Mouse (Mus musculus) thymus, adult 18-20 months (tissue): ENCODE results near the gene Ctu2.

ENCODE experiments used
- DNase-seq, 2 experiments: peaks; one replicate each; pipeline ENCODE4 v3.0.0; 2022; ENCODE audit warnings: mixed read lengths in 2 of 2

Gene Ctu2

DNA sequence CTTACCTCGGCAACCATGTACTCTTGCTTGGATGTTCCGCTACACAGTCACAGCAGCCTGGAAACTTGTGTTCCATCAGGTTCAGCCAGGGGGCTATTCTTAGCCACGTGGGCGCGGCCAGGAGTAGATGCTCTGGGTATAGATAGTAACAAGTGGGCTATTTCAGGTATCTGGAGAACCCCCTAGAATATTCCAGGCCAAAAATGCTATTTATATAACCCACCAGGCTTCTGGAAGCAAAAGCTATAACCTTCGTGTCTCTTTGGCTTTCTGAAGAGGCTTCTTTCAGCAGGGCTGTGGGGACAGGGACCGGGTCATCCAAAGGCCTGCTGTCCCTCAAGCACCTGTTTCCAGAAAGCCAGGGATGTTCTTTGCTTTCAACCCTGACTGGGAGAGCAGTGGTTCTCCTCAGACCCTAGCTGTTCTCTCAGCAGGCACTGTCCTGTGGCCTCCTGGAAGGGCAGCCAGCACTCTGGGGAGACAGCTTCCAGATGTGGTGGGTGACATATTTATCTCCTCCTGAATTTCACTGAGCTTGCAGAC lies 24.7 kb upstream of the Ctu2 start:
- DNase-seq, result no peak

DNA sequence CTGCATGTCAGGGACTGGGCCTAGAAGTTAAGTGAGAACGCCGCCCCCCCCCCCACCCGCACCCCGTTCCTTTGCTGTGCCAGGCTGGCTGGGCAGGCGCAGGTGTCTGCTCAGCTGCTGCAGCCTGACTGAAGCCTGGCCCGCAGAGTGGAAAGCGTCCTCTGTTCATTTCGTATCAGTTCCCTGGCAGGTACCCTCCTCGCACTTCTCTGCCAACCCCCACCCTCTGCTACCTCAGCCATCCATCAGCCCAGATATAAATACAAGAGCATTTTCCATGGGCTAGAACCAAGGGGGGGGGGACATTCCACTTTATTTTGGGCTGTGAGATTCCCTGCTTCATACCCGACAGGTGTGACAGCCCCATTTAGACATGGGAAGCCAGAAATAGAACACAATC lies 23.8 kb upstream of the Ctu2 start:
- no peak for DNase-seq

DNA sequence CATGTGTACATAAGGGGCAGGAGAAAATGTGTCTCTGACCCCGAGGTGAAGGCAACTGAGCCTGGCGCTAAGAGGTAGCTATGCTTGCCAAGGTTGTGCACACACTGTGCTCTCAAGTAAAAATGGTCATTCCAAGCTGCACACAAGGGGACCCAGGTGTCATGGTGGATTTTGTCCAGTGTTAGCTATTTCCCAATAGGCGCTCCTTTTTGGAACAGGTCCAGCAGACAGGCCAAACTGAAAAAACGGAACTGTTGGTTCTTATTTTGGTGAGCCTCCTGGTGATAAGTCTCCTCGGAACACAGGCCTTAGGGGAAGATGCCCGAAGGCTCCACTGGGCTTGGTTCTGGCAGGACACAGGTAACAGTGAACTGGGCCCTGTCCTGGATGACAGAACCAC lies 21.5 kb upstream of the Ctu2 start:
- no peak for DNase-seq

DNA sequence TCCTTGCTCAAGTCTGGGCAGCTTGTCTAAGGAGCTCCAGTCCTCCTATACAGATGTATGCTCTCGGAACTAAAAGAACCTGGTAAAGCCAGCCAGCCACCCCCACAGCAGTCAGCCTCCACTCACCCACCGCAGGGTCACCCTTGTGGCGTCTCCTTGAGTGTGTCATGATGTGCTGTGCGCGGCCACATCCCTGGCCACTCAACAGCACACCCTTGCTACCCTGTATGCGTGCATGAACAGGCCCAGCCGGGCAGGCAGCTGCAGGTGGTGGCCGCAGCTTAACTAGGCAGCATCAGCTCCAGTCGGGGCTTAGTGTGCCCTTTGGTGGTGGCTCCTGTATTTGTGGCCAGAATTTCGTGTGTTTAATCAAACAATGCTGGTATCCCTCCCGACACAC lies 18.8 kb upstream of the Ctu2 start:
- no peak for DNase-seq

DNA sequence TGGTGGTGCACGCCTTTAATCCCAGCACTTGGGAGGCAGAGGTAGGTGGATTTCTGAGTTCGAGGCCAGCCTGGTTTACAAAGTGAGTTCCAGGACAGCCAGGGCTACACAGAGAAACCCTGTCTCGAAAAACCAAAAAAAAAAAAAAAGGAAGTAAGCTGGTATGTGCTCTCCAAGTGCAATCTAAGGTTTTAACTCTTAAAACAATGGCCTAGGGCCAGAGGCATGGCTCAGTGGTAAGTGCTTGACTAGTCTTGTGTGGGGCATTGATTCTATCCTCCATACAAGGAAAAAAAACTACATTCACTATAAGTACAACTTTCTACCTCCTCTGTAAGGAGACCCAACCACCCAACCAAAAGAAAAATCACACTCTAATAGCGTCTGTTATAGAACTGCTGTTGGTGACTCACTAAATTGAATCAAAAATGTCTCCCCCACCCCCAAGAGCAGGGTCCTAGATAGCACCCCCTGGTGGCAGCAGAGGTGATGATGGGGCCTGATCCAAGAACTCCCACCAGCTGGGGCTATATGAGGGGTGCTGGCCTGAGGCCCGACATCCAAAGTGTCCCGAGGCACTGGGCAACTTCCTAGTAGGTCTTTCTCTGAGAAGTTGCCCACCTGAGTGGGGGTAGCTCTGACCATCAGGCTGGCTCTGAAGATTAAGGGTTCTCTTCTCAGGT lies 16.6 kb upstream of the Ctu2 start:
- DNase-seq, result peak in 1 of 2 experiments; percentile 66

DNA sequence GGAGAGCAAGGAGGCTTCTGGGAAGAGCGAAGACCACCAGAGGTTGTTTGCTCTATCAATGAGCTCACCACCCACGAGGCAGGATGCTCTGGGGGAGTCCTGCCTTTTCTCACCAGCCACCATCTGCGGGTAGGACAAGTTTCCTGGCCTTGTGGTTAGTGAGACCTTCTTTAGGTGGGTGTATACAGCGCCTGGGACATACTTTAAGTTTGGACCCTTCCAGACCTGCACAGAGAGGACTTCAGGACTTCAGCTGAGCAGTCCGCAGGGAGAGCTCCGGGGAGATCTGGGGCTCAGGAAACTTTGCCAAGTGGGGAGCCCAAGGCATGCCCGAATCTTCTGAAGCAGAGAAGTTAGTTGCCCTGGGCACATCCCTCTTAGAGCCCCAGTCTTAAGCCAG lies 16.0 kb upstream of the Ctu2 start:
- peak in 1 of 2 experiments; percentile 58 for DNase-seq

DNA sequence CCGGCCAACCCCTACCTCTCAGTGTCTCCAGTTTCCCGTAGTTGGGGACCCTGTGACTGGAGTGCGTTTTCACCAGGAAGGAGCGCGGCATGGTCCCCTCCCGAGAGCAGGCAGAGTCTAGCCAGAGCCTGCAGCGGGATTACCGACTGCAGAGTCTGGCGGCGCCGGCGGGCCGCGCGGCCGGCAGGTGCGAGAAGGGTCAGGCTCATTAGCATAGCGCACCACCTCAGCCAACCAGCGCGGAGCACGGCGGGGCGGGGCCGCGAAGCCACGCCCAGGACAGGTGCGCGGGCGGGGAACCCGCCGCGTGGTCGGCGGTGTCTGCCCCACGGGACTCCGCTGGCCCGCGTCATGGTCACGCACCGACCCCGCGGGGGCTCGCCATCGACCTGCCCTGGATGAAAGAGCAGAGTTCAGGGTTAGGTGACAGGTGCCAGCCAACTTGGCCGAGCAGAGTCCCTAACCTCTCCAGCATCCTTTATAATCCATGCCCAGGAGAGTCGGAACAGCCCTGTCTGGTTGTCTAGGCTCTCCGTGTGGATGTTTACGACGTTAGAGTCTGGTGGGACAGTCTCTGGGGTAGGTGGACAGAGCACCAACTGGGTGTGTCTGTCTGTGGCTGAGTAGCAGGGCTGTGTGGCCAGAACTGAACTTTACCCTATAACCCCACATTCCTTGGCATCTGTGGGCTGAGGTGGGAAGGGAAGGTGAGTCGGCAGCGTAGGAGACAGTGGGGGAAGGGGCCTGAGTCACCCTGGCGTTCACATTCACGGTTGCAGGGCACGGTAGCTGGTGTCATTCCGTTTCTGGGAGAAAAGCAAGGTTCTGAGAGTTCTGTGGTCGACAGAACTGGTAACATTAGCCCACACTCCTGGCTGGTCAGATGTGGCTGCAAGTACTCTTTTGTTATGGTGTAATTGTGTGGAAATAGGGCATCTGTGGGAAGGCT lies 15.1 kb upstream of the Ctu2 start, which contains the start of gene Snai3:
Snai3 (minus strand) TSS at position 210 of the 949 bp plus-strand sequence.
- peak; percentile 71 to 77 for DNase-seq

DNA sequence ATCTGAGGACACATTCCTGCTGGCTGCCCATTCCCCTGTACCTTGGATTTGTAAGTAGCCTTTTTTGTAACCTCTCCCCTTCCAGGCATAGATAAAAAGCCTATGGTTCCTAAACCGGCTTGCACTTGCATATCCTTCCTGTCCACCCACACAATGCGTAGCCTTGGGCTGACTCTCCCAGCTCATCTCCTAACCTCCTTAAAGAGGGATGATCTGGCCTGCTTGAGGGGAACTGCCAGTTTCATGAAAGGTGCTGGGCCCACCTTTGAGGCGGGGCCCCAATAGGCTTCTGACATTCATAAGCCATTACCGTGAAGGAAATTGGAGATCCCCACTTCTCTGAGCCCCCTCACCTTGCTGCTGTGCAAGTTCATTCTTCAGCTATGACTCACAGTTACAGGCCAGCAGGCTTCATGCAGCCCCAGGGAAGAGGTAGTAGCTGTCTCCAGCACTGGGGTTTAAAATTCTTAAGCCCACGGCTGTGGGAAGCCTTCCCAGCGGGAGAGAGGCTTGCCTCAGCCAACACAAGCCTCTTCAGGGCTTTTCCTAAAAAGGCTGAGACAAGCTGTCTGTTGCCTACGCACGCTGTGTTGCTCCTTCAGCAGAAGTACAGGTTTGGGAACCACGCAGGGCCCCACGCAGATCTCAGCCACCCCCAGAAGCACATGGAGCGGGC lies 14.3 kb upstream of the Ctu2 start:
- DNase-seq, result no peak

DNA sequence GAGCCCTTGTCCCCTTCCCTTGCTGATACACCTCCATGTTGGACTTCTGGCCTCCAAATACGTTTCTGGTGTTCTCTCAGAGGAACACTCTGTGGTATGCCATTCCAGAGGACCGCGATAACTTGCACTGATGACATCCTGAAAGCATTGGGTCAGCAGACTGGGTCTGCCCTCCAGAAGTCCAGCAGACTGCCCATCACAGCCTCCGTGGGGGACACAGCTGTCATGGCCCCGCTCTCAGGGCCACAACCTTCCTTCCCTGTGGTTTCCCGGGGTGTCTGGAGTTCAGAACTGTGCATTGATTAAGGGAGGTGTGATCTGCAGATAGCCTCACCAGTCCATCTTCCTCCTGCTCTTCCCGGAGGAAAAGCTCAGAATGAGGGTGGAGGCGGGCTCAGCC lies 13.4 kb upstream of the Ctu2 start:
- DNase-seq, result no peak

DNA sequence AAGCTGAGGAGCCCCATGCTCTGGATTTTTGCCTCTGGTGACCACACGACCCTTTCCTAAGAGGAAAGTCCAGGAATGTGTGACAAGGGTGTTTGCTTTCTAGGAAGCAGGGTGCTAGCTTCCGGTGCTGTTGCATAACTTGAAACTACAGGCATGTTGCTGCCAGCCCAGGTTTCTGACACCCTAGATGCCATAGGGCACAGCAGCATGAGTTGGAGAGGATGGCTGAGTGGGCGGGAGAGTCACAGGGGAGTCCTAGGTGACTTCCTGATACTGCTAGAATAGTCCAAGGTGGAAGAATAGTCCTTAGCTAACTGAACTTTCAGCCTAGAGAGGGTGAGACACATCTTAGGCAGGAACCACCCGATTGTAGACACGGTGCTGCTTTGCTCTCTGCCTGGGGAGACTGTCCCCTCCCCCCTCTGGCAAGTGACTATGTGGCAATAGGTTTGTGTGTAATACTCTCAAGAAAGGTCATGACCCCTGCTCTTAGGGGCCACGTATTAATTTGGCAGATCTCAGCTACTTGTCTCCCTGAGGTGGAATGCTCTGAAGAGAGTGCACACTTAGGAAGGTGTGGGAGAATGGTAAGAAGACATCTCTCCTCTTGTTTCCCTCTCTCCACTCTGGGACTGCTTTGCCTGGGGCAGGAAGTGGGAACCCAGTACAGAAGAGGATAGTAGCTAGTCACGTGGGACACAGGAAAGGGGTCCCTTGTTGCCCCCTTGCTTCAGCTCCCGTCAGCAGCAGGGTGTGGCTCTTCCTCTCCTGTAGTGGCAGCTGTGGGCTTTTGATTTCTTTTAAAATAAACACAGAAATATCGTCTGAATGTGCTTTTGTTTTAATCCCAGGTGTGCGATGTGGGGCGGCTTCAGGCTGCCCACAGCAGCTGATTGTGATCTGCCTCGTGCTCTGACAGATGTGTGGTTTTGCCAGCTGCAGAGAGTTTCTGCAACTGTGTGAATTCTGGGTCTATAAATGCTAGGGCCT lies 12.0 kb upstream of the Ctu2 start:
- peak; percentile 49 to 72 for DNase-seq

DNA sequence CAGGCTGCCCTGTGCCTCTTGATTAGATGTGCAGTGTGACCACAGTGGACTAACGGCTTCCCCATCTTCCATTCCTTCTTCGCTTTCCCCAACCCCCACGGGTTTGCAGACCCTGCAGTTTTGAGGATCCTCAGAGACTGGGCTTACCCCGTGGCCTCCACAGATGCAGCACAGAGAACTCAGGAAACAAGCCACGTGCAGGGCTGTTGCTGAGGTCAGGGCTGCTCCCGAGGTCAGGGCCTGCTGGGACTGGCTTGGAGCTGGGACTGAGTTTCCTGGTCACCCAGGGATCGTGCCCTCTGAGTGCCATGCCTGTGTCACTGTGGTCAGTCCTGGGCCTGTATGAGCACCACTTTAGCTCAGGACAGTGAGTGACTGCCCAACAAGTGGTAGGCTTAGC lies 11.0 kb upstream of the Ctu2 start:
- DNase-seq, result no peak

DNA sequence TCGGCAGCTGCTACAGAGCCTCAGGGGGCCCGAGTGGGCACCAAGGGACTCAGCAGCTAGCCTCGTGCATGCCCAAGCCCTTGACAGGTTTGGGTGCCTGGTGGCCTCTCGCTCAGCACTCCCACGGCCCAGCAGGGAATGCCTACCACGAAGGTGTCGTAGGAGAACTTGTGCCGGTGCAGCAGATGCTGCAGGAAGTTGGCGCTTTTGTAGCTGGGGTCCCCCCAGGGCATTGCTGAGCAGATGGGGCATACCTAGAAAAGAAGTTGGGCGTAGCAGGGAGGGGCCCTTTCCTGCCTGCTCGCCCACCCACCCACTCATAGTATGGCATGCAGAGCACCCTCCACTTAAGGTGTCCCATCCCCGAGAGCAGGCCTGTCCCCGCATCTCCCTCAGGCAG lies 8.1 kb upstream of the Ctu2 start:
- DNase-seq, result peak; percentile 46 to 58

DNA sequence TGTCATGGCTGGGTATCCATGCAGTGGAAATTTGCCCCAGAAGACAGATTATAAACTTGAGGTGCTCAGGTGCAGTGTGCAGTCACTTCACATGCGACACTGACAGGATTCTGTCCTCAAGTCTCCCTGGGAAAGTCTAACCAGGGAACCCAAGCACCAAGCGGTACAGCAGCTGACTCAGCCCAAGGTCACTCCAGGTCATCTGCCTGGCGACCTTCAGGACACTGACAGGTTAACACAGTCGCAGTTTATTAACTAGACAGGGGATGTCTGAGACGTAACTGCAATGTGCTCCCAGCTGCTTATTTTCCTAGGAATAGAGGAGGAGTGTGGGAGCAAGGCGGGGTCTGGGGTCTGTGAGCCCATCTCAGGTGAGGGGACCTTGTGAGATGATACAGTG lies 6.5 kb upstream of the Ctu2 start:
- no peak for DNase-seq

DNA sequence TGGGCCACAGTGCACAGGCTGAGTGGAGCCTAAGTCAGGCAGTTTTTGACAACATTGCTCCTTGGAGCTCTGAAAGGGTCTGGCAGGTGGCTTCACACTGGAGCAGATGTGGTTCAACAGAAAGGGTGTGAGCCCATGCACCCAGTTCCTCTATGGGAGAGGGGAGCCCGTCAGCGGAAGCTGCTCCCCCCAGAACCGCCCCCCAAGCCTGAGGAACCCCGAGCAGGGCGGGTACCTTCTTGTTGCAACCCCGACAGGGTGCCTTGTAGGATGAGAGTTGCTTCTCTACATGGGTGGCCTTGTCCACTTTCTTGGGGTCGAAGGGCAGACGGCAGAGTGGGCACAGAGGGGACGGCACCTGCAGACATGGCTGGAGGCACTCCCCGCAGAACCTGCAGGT lies 6.0 kb upstream of the Ctu2 start:
- DNase-seq, result peak; percentile 87 to 92

DNA sequence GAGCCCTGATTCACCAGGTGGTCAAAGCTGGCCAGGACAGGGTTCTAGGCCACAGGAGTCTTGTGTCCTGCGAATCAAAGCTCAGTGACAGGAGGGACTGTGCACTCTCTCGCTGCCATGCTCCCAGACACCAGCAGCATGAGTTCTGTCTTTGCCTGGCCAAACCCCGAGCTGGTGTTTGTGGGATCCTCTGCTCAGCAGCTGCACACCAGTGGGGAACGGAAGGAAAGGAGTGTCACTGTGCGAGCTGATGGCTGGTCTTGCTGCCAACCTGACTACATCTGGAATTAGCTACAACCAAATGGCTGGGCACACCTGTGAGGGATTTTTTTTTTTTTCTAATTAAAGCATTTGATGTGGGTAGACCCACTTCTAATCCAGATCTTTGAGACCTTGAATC lies 5.3 kb upstream of the Ctu2 start:
- peak; percentile 59 to 70 for DNase-seq

DNA sequence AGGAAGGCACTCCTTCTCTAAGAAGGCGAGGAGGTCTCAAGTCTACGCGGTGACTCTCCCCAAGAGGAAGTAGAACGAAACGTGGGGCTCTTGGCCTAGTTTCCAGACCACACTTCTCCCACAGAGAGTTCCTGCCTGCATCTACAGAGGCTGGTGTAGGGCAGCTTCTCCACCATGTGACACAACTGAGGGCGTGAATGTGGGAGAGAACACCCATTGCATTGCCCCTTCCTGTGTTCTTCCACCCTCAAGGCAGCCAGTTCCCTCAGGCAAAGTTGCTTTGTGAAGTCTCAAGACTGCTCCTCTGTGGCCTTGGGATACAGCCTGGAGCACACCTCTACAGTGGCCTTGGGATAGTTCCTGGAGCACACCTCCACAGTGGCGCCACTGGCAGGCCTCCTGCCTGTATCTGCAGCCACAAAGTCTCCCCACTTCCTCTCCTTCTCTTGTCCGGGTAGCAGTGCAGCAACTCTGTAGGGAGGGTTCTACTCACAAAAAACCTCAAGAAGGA lies 2.0 kb upstream of the Ctu2 start:
- DNase-seq, result peak; percentile 73 to 87

DNA sequence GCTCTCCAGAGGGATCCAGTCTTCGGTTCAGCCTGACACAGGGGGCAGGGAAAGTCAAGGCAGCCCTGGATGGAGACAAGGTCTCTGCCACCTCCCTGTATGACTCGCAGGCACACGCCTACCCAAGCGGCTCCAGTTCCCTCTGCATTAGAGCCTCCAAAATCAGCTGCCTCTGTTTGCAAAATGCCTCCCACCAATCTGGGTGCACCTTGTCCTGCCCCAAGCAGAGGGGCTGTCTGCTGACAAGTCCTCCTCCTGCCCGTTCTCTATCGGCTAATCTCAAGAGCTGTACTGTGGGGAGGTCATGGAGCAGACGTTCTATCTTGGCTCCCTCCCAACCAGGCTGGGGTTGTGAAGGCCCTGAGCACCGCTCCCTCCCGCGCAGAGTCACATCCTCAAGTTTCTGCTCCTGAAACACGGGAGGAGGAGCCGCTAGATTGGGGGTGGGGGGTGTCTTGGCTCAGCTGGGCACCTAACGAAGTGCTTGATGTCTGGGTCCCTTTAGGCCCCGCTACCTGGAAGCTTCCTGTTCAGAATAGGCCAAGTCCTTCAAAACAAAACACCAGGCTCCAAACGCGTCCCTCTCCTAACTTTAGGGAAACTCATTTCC lies 887 bp upstream of the Ctu2 start:
- DNase-seq, result peak in 1 of 2 experiments; percentile 58

DNA sequence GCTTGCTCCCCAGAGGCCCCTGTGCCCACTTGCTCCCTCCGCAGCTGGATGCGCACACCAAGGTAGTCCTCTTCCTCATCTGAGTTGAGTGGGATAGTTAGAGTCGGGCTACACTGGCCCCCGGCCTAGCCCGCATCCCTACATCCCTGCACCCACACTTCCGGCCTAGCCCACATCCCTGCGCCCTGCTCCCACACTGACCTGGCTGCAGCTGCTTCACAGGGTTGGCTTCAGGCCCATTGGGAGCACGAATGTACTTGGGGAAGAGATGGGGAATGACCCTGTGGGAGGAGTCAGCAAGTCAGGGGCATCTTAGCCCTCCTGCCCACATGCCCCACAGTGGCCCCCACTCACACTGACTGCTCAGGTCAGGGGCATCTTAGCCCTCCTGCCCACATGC lies 6.5 kb downstream of the Ctu2 start:
- DNase-seq, result no peak

DNA sequence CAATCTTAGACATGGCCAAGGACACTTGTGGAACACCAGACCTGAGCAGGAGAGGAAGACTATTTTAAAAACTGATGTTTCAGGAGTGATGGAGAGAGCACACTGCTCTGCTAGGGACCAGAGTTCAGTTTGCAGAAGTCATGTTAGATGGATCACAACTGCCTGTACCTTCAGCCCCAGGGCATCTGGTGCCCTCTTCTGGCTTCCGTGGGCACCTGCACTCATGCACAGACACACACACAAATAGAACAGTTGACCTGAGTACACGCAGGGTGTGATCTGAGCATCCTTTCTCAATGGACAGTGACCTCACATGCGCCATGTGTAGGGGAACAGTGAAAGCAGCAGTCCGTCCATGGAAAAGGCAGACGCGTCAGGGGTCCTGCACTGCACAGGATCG lies 7.9 kb downstream of the Ctu2 start:
- no peak for DNase-seq

DNA sequence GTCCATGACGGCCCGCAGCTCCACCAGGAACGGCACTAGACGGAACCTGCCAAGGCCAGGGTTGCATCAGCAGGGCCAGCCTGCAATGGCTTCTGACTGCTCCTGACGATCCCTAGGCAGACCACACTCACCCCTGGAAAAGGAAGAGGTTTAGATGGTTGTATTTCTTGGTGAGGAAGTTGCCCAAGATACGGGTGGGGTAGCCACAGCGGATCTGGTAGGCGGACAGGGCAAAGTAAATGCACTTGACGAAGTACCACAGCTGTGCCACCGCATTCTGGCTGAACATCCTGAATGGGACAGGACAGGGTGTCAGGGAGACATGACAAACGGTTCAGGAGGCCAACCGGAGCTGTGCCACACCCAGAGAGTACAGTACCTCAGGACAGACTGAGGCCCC lies 8.9 kb downstream of the Ctu2 start:
- no peak for DNase-seq

DNA sequence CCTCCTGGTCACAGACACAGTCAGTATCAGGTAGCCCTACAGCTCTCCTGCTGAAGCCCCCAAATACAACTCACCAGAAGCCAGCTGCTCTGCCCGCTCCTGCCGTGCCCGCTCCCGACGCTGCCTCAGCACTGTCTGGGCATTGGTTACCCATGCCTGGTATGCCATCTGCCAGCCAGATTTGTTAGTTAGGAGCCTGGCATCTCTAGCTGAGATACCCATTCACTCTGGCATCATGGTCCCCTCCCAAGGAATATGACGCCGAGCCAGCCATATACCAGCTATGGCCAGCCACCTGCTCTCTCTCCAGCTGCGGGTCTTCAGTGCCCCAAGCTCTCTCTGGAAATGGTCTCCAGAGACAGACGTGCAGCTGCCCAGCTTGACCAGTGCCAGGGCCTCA lies 12.4 kb downstream of the Ctu2 start:
- DNase-seq, result no peak
